Mouse (Mus musculus): Measurements from ENCODE around the gene Pdcd4. TPM values are rescaled to one million over a fixed set of nuclear protein-coding genes. Genes with fewer than 3 reads are reported as not detected.

Pdcd4 gene
- polyA plus RNA-seq, 1 experiment from 2014 or later, result 37.9 TPM

DNA sequence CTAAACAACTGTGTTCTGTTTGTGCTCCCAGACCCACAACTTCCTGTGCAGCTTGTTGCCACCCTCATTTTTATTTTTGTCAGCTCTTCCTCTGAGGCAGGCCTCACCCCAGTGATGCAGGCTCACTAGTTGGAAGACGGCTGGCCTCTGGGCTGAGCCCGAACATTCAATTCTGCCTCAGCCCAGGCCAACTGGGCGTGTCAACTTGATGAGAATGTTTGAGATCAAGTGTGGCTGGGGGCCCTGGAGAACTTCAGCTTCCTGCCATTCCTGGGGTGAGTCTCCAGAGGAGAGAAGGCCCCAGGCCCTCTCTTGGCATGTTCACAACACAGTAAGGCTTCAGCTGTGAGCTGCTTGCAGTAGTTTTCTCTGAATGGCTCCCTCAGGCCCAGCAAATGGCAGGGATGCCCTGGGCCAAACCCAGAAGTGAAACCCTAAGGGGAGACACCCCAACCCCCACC, 1.7 kb downstream of the Pdcd4 start:
- Histone ChIP-seq H3K9ac (ENCODE audit: low read length) (no peak overlapping the region), H3K4me3 (ENCODE audit: low read length) (no peak overlapping the region), H3K9me3 (replicated peaks; ENCODE audit: control insufficient read depth, low read length) (no peaks in the 10 kb centered on the region), H3K4me2 (ENCODE audit: low read depth, low read length) (no peak overlapping the region), H3K27ac (ENCODE audit: low read length) (peak overlapping the region; percentile 75), H3K27me3 (ENCODE audit: control insufficient read depth, insufficient read depth, low read length) (no peaks in the 10 kb centered on the region), H3K36me3 (ENCODE audit: control insufficient read depth, insufficient read depth) (no peaks in the 10 kb centered on the region), H3K4me1 (ENCODE audit: control insufficient read depth, insufficient read depth, low read length) (peaks cover 35% of the 10 kb centered on the region)
- ATAC-seq (replicated peaks; ENCODE audit: extremely low read depth, insufficient read depth, low FRiP score), result no peak
- 58% methylated on average over 3 of the region's 3 CpGs for WGBS

DNA sequence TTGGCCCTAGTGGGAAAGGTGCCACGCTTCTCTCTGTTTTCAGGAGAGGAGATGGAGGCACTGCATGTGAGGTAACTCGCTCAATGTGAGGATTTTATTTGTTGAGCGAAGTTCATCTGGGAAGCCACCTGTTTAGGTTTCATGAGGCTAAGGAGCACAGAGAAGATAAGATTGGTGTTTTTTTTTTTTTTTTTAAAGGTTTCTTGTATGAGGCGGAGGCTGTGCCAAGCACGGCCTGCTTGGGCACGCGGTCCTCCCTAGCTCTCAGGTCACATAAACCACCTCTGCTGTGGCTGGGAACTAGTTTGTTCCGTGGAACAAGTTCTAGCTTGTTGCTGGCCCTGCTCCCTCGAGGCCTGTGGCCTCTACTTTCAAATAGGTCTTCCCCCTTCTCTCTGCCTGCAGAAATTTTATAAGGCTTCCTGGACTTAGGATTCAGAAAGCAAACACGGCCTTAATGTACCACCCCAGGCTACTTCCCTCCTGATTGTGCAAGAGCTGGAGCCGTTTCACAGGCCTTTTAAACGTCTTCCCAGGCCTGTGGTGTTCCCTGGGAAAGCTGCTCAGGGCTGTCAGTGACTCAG, 2.6 kb downstream of the Pdcd4 start:
- no peak for ATAC-seq (replicated peaks; ENCODE audit: extremely low read depth, insufficient read depth, low FRiP score)
- Histone ChIP-seq H3K9me3 (replicated peaks; ENCODE audit: control insufficient read depth, low read length) (no peaks in the 10 kb centered on the region), H3K27me3 (ENCODE audit: control insufficient read depth, insufficient read depth, low read length) (no peaks in the 10 kb centered on the region), H3K27ac (ENCODE audit: low read length) (0 out of 2 replicates have a peak overlapping the region, but pooled peaks have one; percentile 1), H3K4me3 (ENCODE audit: low read length) (no peak overlapping the region), H3K36me3 (ENCODE audit: control insufficient read depth, insufficient read depth) (no peaks in the 10 kb centered on the region), H3K9ac (ENCODE audit: low read length) (no peak overlapping the region), H3K4me1 (ENCODE audit: control insufficient read depth, insufficient read depth, low read length) (peaks cover 35% of the 10 kb centered on the region), H3K4me2 (ENCODE audit: low read depth, low read length) (no peak overlapping the region)
- WGBS, result 70% methylated on average over 12 of the region's 12 CpGs

DNA sequence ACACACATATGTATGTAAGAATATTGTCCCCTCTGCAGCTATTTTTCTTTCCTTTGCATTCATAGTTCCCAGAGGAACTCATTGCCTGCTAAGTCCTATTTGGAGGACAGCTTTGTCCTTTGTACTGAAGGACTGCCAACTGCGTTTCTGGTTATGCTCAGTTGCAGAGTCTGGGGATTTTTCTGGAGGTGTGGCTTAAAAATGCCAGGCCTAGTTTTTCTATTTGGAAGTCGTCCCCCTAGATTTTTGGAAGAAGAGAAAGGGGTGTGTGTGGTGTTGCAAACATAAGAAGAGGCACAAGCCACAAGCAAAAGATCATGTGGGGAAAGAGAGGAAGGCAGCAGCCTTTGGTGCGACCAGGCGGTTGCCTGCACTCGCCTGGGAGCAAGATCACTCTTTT, 6.0 kb downstream of the Pdcd4 start:
- 57% methylated on average over 5 of the region's 5 CpGs for WGBS
- Histone ChIP-seq H3K27me3 (ENCODE audit: control insufficient read depth, insufficient read depth, low read length) (no peaks in the 10 kb centered on the region), H3K27ac (ENCODE audit: low read length) (peak overlapping the region; percentile 60), H3K4me2 (ENCODE audit: low read depth, low read length) (no peak overlapping the region), H3K9ac (ENCODE audit: low read length) (peak overlapping the region; percentile 22; the same call in 1 of the 2 replicates), H3K36me3 (ENCODE audit: control insufficient read depth, insufficient read depth) (no peaks in the 10 kb centered on the region), H3K4me1 (ENCODE audit: control insufficient read depth, insufficient read depth, low read length) (peaks cover 27% of the 10 kb centered on the region), H3K4me3 (ENCODE audit: low read length) (no peak overlapping the region), H3K9me3 (replicated peaks; ENCODE audit: control insufficient read depth, low read length) (no peaks in the 10 kb centered on the region)
- no peak for ATAC-seq (replicated peaks; ENCODE audit: extremely low read depth, insufficient read depth, low FRiP score)

DNA sequence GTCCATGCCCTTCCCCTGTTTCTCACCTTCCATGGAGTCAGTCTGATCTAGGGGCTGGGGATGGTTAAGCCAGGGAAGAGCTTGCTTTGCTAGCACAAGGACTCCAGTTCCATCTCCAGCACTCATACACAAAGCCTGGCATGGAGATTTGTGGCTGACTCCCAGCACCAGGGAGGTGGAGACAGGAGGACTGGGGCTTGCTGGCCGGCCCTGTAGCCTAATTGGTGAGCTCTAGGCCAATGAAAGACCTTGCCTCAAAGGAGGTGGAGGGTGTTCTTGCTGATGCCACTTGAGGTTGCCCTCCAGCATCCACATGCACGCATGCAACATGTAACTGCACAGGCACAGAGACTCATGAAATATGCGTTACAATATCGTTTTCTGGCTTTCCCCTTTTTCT, 6.5 kb downstream of the Pdcd4 start:
- no peaks in the 10 kb centered on the region for H3K9me3 ChIP-seq (replicated peaks; ENCODE audit: control insufficient read depth, low read length)
- H3K36me3 ChIP-seq (ENCODE audit: control insufficient read depth, insufficient read depth), result no peaks in the 10 kb centered on the region
- no peak for ATAC-seq (replicated peaks; ENCODE audit: extremely low read depth, insufficient read depth, low FRiP score)
- H3K4me3 ChIP-seq (ENCODE audit: low read length), result no peak overlapping the region
- H3K4me2 ChIP-seq (ENCODE audit: low read depth, low read length), result no peak overlapping the region
- H3K27ac ChIP-seq (ENCODE audit: low read length), result peak overlapping the region; percentile 60
- H3K9ac ChIP-seq (ENCODE audit: low read length), result peak overlapping the region; percentile 22; the same call in 1 of the 2 replicates
- H3K4me1 ChIP-seq (ENCODE audit: control insufficient read depth, insufficient read depth, low read length), result peaks cover 22% of the 10 kb centered on the region
- 72% methylated on average over 4 of the region's 4 CpGs for WGBS
- no peaks in the 10 kb centered on the region for H3K27me3 ChIP-seq (ENCODE audit: control insufficient read depth, insufficient read depth, low read length)

DNA sequence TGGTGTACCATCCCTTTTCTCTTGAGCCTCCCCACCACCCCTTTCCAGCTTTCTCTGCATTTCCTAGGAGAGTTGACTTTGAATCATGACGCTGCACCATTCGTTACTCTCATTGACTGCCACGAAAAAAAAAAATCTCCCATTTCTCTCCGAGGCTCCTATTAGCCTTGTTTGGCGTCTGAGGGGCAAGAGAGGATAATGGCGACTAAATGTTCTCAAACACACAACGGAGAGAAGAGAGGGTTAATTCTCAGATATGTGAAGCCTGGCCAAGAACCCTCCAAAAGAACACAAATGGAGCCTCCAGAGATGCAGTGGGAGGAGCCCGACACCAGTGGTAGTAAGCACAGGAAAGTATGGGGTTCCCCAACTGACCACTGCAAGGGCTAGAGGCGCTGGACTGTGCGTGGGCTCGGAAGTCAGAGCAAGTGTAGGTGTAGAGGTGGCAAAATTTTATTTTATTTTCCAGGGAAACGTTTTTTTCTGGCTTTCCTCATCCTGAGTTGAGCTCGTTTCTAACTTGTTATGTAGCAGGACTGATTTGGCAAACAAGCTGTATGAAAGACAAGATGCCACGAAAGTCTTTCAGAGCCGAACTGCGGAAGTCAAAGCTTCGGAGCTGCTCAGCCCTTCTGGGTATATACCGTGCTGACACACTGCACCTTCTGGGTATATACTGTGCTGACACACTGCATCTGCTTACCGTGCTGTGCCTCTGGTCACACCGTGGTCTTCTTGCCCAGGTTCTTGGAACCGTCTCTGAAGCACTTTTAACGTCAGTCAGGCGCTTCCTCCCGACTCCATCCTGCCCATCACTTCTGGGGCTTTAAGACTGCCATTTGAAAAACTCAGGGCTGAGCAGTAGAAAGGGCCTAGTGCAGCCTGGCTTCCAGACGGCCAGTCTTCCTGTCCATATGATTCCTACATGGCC, 7.2 kb downstream of the Pdcd4 start:
- Histone ChIP-seq H3K27me3 (ENCODE audit: control insufficient read depth, insufficient read depth, low read length) (no peaks in the 10 kb centered on the region), H3K4me3 (ENCODE audit: low read length) (no peak overlapping the region), H3K36me3 (ENCODE audit: control insufficient read depth, insufficient read depth) (no peaks in the 10 kb centered on the region), H3K9me3 (replicated peaks; ENCODE audit: control insufficient read depth, low read length) (no peaks in the 10 kb centered on the region), H3K4me2 (ENCODE audit: low read depth, low read length) (no peak overlapping the region), H3K4me1 (ENCODE audit: control insufficient read depth, insufficient read depth, low read length) (peaks cover 17% of the 10 kb centered on the region), H3K9ac (ENCODE audit: low read length) (no peak overlapping the region), H3K27ac (ENCODE audit: low read length) (no peak overlapping the region)
- no peak for ATAC-seq (replicated peaks; ENCODE audit: extremely low read depth, insufficient read depth, low FRiP score)
- WGBS, result 76% methylated on average over 25 of the region's 25 CpGs

DNA sequence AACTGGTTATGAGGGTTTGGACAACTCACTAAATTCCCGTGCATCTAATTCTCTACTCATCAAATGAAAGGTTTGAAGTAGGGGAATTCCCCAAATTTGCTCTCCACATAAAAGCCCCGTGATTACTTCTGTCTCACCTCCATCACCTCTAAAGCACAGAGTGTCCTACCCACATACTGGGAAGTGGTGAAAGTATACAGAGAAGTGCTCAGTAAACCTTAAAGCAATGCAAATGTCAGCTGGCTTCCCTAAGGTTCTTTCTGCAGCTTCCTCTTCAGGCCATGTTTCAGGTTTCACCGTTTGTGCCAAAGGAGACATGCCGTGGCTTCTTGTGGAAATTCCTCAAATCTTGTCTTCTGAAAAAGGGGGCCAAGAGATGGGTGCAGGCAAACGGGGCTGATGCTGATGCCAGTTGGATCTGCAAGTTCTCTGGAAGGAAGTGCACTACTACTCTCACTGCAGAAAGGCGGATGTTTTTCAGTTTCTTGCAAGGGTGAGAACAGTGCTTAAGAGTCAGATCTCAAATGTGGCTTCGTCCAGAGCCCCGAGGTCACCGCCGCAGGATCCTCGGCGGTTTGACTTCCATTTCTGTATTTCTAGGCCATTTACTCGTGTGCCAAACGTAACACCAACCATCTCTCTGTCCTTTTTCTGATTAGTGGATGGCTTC, 8.0 kb downstream of the Pdcd4 start:
- no peaks in the 10 kb centered on the region for H3K36me3 ChIP-seq (ENCODE audit: control insufficient read depth, insufficient read depth)
- no peak overlapping the region for H3K9ac ChIP-seq (ENCODE audit: low read length)
- H3K4me1 ChIP-seq (ENCODE audit: control insufficient read depth, insufficient read depth, low read length), result peaks cover 22% of the 10 kb centered on the region
- H3K9me3 ChIP-seq (replicated peaks; ENCODE audit: control insufficient read depth, low read length), result no peaks in the 10 kb centered on the region
- H3K27ac ChIP-seq (ENCODE audit: low read length), result no peak overlapping the region
- no peak for ATAC-seq (replicated peaks; ENCODE audit: extremely low read depth, insufficient read depth, low FRiP score)
- H3K27me3 ChIP-seq (ENCODE audit: control insufficient read depth, insufficient read depth, low read length), result no peaks in the 10 kb centered on the region
- WGBS, result 77% methylated on average over 14 of the region's 14 CpGs
- H3K4me2 ChIP-seq (ENCODE audit: low read depth, low read length), result no peak overlapping the region
- no peak overlapping the region for H3K4me3 ChIP-seq (ENCODE audit: low read length)

DNA sequence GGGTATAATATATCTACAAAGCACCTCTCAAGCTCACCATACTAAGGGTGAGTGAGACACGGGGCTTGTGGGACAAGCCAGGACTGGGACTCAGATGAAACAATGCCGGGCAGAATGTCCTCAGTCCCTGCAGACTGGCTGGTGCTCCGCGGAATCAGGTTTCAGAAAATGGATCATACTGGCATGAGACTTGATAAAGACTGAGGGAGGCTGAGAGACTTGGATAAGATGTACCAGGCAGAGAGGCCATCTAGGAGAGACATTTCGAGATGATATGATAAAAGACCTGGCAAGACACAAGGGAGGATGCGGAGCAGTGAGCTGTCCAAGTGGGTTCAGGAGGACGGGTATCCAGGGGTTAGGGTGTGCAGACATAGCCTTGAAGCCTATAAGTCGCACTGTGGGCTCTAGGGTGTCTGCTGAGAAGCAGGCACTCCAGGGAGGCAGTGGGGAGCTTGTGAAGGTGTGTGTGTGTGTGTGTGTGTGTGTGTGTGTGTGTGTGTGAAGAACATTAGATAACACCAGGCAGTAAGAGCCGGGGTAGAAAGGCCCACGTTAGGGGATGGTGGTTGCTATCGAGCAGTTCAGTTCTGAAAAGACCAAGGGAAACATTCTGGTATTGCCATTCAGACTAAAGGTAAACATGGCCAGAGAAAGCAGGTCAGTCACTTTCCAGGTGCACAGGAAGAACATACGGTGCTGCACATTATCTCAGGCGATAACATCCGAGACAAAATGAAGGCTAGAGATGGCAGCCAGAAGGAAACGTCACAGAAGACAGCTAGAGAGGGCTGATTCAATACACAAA, 10.1 kb downstream of the Pdcd4 start:
- Histone ChIP-seq H3K9me3 (replicated peaks; ENCODE audit: control insufficient read depth, low read length) (no peaks in the 10 kb centered on the region), H3K4me2 (ENCODE audit: low read depth, low read length) (peak overlapping the region; percentile 67), H3K27me3 (ENCODE audit: control insufficient read depth, insufficient read depth, low read length) (no peaks in the 10 kb centered on the region), H3K4me1 (ENCODE audit: control insufficient read depth, insufficient read depth, low read length) (peaks cover 29% of the 10 kb centered on the region), H3K9ac (ENCODE audit: low read length) (peak overlapping the region; percentile 80), H3K4me3 (ENCODE audit: low read length) (peak overlapping the region; percentile 98), H3K36me3 (ENCODE audit: control insufficient read depth, insufficient read depth) (no peaks in the 10 kb centered on the region), H3K27ac (ENCODE audit: low read length) (peak overlapping the region; percentile 81)
- 32% methylated on average over 15 of the region's 15 CpGs for WGBS
- ATAC-seq (replicated peaks; ENCODE audit: extremely low read depth, insufficient read depth, low FRiP score), result no peak

DNA sequence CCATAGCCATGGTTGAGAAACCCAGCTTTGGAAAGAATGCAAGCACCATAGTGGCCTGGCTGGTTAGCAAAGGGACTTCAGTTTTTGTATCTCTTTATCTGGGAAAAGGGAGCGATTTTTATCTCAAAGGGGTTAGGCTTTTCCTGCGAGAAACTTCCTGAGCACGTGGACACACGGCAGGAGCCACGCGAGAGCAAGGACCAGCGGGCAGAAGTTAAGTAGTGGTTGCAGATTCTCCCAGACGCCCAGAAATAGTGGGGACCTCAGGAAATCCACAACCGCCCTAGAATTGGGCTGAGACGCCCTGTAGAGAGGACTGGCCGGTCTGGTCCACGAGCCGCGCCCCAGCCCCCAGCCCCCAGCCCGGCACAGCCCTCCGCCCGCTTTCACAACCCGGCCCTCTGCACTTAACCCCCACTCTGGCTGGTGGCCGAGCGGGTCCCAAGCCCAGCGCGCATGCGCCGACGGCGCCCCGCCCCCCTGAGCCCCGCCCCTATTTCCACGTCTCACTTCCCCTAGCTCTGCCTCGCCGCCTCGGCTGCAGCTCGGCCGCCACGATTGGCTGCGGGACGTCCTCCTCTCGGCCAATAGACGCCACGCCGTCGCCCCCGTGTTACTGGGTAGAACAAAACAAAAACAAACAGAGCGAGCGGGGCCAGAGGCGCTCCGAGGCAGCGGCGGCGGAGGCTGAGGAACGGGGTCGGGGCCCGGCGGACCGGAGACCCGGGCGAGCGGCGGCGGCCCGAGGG, 10.9 kb downstream of the Pdcd4 start:
- Histone ChIP-seq H3K27ac (ENCODE audit: low read length) (peak overlapping the region; percentile 86), H3K27me3 (ENCODE audit: control insufficient read depth, insufficient read depth, low read length) (no peaks in the 10 kb centered on the region), H3K36me3 (ENCODE audit: control insufficient read depth, insufficient read depth) (no peaks in the 10 kb centered on the region), H3K4me1 (ENCODE audit: control insufficient read depth, insufficient read depth, low read length) (peaks cover 27% of the 10 kb centered on the region), H3K4me2 (ENCODE audit: low read depth, low read length) (peak overlapping the region; percentile 83), H3K9ac (ENCODE audit: low read length) (peak overlapping the region; percentile 93), H3K9me3 (replicated peaks; ENCODE audit: control insufficient read depth, low read length) (no peaks in the 10 kb centered on the region), H3K4me3 (ENCODE audit: low read length) (peak overlapping the region; percentile 98)
- peak; percentile 97 for ATAC-seq (replicated peaks; ENCODE audit: extremely low read depth, insufficient read depth, low FRiP score)
- WGBS, result under 1% methylated on average over 57 of the region's 61 CpGs

Data from heart, embryonic 16.5 days (tissue).